Mouse (Mus musculus): Measurements from ENCODE around the gene Carmil3.

DNA sequence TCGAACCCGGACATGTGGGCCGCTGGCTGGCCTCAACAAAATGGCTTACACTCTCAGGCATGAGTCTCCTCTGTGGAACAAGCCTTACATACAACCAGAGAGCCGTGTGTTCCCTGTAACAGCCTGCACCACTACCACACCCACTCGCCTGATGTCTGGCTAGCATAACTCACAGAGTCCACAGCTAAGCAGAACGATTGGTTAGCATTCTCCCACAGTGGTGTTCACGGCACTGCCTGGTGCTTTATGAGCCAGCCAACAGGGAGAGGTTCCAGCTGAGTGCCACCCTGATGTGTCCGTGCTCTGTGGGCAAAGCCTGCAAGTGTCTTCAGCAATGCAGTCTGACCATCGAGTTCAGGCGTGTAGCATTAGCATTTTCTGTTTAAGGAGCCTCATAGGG is 30.2 kb upstream of the Carmil3 start:
- no peak for TF ChIP-seq CTCF (IDR thresholded peaks at IDR 0.05; ENCODE audit: low read depth, low read length)
- TF ChIP-seq POLR2A (IDR thresholded peaks at IDR 0.05; ENCODE audit: insufficient read depth, low read length) = no peak
- TF ChIP-seq EP300 (IDR thresholded peaks at IDR 0.05; ENCODE audit: insufficient read depth, low read depth, low read length) = no peak

Measured in ES-Bruce4 (cell line).